Mouse (Mus musculus): ENCODE data around the gene Csnk1g2.
"Not testable (repeated sequence)": the region's sequence is repeated elsewhere in the genome, so short reads cannot be mapped to it uniquely, and the experiment has no call there.

Gene Csnk1g2

DNA sequence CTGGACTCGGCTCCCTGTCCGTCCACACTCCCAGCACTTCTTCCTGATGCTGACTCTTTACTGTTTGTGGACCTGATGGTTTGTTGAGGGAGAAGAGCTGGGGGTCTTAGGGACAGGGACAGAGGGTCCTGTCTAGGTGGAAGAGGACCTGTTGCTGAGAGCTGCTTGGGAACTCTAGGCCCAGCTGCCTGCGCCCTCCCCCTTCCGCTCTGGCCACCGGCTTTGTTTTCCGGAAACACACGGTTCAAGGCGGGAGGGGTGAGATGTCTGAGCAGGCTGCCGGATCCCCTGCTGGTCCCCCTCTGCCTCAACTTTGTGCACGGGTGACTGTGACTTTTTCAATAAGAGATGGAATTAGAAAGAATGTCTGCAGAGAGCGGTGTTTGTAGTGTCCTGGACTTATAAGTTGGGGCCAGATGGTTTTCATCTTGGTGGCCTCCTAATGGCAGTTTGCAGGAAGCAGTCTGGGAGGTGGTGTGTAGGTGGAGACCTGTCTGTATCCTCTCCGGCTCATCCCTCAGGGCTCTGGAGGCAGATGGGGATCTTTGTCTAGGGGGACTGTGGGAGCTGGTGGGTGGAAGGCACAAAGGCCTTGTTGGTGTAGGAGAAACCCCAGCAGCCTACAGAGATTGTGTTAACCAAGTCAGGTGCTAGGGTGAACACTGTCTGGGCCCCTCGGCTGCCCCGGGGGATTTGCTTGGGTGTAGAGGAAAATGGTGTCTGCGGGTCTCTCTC is 986 bp downstream of the Csnk1g2 start:
- DNase-seq: peak; percentile 74 to 75

DNA sequence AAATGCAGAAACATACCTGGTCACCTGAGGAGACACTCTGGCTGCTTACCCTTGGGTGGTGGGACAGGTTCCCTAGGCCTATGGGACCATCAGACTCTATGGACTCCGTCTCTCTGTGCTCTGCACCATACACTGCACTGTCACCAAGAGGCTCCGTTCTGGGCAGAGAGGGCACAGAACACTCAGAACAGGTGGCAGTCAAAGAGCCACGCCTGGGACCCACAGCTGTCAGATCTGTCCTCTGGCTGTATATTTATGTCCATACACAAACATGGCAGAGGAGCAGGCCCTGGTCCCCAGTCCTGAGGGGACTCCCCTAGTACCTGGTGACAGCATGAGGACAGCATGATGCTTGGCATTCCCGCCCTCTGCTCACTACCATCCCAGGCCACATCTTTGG is 3.1 kb downstream of the Csnk1g2 start:
- no peak for DNase-seq

DNA sequence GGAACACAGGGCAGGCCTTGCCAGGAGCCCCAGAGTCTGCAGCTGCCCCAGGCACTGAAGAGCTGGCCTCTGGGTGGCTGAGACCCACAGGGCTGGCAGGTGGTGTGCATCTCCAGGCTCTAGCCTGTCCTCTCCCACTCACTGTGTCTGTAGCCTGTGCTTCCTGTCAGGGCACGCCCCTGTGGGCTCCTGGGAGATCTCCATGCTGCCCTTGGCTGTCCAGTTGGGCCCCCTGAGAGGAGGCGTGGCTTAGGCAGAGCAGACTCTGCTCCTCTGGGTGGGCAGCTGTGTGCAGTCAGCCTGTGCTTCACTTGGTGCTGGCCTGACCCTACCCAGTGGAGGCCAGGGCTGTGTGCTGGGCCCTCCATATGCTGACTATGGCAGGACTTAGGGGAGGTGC is 5.0 kb downstream of the Csnk1g2 start:
- no peak for DNase-seq

DNA sequence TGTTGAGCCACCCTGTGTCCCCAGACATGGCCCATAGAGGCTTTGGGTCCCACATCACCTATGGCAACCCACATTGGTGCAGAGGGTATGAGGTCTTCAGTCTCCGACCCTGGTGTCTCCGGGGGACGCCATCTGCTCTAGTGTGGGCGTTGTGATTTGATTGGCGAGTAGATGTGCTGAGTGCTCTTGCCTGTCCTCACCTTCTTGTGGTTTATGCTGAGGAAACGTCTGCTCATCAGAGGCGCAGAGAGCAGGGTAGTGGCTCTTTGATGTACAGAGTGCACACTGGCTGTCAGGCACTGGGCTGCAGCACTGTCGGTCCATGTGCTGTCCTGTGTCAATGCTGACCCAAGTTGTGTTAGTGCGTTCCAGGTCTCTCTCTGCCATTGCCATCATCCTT is 6.3 kb downstream of the Csnk1g2 start:
- DNase-seq: no peak

DNA sequence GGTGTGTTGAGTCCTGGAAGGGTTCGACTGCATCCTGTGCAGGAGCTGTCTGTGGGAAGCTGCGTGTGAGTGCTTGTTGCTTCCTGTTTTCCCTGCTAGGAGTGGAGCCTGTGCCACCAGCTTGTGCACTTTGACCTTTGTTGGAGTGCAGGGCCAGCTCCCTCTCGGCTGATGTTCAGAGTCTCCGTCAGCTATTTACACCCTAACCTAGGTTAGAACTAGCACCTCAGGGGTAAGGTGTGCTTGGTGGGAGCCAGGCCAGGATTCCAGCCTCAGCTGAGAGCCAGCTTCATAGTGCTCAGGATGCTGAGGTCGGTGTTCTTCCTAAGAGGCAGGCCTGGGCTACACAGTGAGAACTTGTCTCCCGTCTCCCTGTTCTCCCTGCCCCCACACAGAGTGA is 12.7 kb downstream of the Csnk1g2 start:
- DNase-seq: no peak

DNA sequence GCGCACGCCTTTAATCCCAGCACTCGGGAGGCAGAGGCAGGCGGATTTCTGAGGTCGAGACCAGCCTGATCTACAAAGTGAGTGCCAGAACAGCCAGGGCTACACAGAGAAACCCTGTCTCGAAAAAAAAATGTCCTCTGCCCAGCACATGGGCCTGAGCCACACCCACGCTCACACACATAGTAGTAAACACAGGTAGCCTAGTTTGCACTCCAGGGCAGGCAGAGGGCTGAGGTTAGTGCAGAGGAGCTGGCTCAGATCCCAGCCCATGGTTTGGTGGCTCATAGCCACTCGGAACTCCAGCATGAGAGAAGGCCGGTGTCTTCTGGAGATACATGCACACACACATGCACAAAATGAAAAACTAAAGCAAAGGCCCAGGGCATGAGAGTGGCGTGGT is 24.3 kb downstream of the Csnk1g2 start:
- DNase-seq: no peak

DNA sequence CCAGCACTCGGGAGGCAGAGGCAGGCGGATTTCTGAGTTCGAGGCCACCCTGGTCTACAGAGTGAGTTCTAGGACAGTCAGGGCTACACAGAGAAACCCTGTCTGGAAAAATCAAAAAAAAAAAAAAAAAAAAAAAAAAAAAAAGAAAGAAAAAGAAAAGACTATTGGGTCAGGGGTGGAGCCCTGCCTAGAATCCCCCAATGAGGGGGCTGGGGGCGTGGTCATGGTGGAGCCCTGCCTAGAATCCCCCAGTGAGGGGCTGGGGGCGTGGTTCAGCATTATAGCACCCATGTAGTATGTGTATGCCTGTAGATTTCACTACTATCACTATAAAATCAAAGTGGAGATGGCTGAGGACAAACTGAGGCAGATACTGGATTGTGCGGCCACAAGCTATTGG is 27.3 kb downstream of the Csnk1g2 start:
- DNase-seq: not testable (repeated sequence)

DNA sequence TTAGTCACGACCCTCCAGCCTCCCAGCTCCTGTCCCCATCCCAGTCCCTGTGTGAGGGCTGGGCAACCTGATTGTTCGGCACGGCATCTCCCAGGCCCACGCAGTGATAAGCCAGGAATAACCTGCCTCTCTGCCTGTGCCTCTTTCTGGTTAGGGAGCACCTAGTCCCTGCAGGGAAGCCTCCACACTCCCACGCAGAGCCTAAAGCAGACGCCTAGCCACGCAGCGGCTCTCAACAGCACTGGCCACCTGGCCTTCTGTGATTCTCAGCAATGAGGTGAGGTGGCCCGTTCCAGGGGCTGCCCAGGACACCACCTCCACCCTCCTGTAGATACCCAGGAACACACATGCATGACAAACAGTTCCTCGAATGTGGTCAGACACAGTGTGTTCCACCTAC is 27.8 kb downstream of the Csnk1g2 start:
- no peak for DNase-seq

DNA sequence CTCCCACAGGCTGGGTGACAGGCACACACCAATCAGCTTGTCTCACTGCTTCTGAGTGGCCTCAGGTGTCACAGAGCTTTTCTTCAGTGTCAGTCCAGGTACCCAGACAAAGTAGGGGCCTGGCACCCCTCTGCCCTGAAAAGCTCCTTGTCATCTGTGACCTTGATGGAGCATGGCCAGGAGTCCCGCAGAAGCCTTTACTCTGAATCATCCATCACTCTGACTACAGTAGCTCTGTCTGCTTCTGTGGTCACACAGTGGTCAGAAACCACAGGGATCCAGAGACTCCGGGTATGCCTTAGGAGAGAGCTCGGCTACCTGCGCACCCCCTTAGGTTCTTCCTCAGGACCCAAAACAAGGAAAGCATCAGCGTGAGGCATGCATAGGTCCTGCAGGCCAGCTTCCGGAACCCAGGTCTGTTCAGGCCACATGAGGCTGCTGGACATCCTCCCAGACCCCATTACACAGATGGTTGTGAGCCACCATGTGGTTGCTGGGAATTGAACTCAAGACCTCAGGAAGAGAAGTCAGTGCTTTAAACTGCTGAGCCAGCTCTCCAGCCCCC is 30.6 kb downstream of the Csnk1g2 start:
- no peak for DNase-seq

DNA sequence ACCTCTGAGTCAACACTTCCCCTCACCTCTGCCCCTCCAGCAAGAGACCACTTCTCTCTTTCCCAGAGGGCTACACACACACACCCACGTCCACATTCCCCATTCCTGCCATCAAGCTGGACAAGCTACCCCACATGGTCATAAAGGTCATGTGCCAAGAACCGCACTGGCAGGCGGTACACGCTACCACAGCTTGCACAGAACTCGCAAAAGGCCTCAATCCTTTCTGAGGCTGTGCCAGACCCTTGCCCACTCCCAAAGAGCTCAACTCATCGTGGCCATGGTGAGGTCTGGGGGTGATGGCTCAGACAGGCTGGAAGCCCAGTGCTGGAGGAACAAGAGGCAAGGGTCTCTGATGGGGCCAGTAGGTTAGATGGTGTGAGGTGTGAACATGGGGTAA is 32.2 kb downstream of the Csnk1g2 start:
- no peak for DNase-seq

DNA sequence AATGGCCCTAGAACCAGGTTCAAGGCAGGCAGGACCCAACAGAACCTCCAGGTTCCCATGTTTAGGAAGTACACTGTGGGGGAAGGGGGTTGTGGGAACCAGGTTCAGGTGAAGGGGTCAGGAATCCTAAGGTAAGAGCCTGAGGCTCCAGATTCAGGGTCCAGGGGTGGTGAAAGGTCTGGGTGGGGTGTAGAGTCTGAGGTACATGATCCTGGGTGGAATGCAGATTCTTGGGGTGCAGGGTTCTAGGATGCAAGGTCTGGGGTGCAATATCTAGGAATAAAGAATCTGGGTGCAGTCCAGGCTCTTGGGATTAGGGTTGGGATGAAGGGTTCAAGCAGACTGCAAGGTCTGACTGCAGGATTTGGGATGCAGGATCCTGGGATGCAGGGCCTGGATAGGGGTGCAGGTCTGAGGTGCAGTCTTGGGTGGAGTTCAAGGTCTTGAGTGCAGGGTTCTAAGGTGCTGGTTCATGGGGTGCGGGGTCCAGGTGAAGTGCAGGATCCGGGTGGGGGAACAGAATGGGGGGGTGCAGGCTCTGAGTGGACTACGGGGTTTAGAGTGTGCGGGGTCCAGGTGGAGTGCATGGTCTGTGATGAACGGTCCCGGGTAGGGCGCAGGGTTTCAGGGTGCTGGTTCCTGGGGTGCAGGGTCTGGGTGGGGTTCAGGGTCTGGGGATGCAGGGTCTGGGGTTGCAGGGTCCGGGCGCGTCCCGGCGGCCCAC is 32.9 kb downstream of the Csnk1g2 start:
- no peak for DNase-seq

DNA sequence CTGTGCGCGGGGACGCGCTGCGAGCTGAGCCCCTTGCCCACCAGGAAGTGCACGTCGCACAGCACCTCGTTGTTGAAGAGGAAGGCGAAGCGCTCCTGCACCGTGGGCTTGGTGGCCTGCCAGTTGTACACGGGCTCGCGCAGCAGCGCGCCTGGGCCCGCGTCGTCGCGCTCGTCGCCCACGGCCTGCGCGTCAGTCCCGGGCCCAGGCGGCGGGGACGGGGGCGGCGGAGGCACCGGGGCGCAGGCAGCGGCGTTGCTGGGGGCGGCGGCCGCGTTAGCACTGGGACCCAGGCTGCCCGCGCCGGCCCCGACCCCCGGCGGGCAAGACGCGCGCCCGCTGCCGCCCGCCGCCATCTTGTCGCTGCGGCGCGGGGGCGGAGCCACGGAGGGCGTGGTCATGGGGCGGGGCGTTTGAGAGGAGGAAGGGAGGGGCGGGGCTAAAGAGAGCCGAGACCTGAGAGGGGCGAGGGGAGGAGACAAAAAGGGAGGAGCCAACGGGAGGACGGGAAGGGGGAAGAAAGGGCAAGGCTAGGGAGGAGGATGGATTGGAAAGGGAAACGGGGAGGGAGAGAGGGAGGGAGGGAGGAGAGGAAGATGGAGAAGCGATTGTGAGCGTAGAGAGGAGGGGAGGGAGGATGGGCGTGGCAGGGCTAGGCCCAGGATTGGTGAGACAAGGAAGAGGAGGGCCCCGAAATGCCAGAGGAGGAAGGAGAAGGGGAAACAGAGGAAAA is 33.7 kb downstream of the Csnk1g2 start:
- DNase-seq: peak; percentile 90 to 99

DNA sequence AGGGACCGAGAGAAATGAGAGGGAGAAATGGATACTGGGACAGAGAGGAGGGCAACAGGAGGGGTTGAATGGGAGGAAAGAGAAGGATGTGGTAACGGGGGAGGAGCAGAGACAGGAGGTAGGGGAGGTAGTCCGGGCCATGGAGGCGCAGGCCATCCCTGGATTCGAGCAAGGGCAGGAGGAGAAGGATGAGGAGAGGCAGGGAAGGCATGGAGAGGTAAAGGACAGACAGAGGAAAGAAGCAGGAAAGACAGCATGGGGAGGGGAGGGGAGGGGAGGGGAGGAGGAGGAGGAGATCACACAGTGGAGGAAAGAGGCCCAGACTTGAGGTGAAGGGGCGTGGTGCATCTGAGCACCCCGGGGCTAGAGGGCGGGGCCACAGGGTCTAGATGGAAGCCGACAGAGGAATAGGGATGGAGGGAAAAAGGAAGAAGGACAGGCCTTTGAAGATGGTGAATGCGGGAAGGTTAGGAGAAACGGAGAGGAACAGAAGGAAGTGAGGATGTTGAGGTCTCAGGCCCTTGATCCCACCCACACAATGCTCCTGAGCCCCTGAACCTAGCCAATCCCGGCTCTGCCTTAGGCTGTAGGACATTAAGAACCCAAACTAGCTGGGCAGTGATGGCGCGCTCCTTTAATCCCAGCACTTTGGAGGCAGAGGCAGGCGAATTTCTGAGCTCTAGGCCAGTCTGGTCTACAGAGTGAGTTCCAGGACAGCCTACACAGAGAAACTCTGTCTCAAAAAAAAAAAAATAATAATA is 34.4 kb downstream of the Csnk1g2 start, which contains the start of gene Btbd2:
TSS of gene Btbd2 (minus strand) at position 209 of the 761 bp plus-strand sequence.
- DNase-seq: no peak

DNA sequence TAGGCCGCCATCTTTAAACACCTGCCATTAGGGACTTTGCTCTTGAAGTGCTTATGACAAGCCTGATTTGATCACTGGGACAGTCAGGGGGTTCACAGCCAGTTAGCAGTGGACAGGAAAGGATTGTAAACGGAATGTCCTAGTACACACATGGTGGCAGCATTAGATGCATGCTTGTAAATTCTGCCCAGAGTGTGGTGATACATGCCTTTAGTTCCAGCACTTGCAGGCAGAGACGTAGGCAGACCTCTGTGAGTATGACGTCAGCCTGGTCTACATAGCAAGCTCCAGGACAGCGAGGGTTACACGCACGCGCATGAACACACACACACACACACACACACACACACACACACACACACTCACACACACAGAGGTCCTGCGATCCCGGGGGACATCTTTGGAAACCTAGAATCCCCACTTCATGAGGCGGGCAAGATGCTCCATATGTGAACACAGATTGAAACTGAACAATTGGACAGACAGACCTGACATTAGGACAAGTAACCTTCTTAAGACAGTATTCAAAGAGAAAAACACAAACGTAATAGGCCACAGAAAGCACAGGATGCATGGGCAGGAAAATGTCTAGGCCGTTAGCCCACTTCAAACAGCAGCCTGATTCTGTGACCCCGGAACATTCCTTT is 35.7 kb downstream of the Csnk1g2 start:
- DNase-seq: no peak

DNA sequence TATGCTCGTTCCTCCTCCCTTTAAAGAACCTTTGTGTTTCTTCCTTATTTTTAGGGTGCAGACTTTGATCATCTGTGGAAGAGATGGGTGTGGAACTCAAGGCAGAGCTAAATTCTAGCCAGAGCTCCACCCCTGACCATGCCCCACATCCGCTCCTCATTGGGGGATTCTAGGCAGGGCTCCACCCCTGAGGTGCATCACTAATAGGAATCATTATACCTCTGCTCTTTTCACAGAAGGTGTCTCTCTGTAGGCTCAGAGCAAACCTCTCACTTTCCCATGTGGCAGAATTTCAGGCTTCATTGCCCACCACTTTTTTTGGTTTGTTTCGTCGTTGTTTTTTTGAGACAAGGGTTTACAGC is 36.2 kb downstream of the Csnk1g2 start:
- DNase-seq: peak in 1 of 2 experiments; percentile 51

DNA sequence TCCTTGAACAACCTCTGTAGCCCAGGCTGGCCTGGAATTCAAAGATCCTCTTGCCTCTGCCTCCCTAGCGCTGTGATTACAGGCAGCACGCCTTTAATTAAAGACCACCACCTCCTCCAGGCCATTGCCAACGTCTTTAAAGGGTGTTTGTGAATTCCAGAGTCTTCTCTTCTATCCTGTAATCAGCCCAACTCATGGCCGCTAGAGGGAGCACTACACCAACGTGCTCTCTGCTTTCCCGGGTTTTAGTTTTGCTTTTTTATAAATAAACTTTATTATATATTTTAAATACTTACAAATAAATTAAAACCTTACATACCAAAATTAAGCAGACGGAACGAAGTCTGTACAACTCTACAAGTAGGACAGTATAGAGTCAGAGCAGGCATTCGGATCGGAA is 36.6 kb downstream of the Csnk1g2 start:
- DNase-seq: peak; percentile 52 to 82

DNA sequence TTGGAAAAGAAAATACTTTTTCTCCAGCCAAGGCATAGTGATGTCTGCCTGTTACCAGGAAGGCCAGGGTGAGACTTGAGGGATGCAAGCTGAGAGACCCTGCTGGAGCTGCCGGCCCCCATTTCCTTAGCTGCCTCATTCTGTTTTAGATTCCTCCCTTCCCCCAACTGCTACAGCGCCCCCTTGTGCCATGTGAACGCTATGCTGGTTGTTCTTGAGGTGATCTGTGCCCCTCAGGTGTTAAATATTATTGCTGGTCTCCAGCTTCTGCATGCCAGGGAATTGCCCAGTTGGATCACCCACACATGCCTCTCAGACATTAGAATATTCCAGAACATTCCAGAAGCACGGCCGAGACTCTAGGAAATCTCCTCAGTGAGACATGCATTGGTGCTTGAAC is 38.5 kb downstream of the Csnk1g2 start:
- peak in 1 of 2 experiments; percentile 76 for DNase-seq

DNA sequence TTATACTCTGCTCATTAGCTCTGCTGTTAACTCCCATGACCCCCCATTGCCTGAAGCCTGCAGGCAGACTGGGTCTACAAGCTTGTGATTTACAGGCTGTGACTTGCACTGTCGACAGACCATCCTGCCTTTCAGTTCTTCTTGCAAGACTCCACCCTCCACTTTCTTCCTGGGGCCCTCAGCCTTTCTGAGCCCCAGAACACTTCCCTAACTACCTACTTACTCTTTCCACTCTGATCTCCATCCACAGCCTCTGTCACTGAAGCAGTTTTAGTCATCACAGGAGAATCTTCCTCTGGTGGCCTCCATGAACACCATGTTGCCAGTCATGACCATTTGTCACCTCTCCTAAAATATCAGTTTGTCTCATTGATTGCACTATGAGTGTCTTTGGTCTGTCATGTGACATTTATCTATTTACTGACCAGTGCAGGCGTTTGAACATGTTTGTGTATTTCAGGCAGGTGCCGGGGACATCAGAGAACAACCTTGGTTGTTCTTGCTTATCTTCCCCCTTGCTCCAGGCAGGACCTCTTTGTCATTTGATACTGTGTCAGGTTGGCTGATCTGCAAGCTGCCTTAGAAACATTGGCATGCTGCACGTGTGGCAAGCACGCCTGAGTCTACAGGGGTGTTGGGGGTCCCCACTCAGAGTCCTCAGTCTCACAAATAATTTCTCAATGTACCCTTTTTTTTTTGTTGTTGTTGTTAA is 41.0 kb downstream of the Csnk1g2 start:
- peak in 1 of 2 experiments; percentile 46 for DNase-seq

DNA sequence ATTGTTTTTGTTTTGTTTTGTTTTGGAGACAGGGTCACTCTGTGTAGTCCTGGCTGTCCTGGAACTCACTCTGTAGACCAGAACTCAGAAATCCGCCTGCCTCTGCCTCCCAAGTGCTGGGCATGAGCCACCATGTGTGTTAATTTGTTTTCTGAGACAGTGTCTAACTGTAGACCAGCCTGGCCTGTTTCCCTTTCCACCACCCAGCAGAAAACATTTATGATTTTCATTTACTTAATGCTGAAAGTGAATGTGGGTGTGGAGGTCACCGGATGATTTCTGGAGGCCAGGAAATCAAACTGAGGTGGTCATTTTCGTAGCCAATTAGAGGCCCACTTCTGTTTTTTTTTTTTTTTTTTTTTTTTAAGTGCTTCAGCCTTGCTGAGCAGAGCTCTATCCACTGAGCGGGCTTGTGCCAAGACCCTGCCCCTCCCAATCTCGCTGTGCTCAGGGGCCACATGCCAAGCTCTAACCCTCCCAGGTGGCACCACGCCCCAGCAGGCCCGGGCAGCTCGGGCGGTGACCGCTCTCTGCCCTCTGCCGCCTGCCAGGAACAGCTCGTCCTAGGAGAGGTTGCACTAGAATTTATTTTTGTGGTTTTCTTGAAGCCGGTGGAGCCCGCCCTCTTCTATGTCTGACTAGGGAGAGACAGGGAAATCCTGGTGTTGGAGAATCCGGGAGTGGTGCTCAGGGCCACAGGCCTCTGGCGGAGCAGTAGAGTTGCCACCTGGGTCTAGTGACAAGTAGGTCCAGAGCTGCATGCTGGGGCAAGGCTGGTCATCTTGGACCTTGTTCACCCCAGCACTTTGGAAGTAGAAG is 41.8 kb downstream of the Csnk1g2 start:
- DNase-seq: peak; percentile 51 to 53

DNA sequence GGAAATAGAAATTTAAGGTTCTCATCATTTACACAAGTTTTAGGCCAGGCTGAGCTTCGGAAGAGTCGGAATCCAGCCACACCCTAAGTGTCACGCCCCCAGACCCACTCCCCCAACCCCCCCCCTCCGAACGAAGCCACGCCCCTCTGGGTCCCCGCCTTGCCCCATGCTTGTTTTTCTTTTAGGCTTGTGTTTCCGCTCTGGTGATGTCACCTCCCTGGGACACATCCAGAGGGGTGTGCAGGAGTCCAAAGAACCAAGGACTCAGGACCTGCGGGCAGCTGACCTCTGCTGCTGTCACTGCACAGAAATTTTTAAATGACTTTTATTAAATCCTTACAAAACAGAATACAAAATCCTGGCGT is 42.4 kb downstream of the Csnk1g2 start:
- DNase-seq: no peak

DNA sequence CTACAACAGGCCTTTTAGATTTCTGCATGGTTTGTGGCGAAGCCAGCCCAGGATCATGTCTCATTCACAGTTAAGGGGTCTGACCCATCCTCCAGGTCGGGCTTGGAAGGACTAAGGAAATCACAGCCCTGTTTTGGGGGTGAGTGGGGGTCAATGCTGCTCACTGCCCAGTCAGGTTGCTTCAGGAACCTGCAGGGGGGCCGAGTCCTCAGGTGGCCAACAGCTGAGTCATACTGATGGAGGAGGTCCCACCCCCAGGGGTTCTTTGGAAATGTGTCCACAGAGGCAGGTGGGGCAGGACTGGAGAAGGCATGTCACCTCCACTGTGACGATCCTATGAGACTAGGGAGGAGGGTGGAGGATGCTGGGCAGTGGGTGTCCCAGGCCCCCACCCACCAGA is 42.8 kb downstream of the Csnk1g2 start:
- DNase-seq: no peak
